Mouse (Mus musculus) gastrocnemius, postnatal 10 days (tissue): Measurements from ENCODE around the gene Dnm2. TPM values are rescaled to one million over a fixed set of nuclear protein-coding genes. Genes with fewer than 3 reads are reported as not detected.

Source experiments
- DNase-seq: peaks from one replicate; pipeline ENCODE4 v3.0.0; 2021; ENCODE audit warnings: mixed read lengths
- long read RNA-seq, 2 experiments: library from polyadenylated mRNA; stranded (forward); transcript quantifications; one replicate each; pipeline ENCODE4 v2.0.0; 2021
- total RNA-seq, 2 experiments: library from RNA; stranded (reverse); gene quantifications; 2 replicates each; pipeline ENCODE4 v1.2.3; 2021

Dnm2 gene
- total RNA-seq: 10 to 100 TPM; 52.4 to 64.5 TPM
- long read RNA-seq, experiment 1, transcript Dnm2-202 (20 exons, 3,450 nt): major isoform, 14 of 164 reads
- long read RNA-seq, experiment 1, transcript Dnm2-206 (21 exons, 2,613 nt): minor isoform, 9 of 164 reads
- long read RNA-seq, experiment 1, transcript Dnm2-212 (20 exons, 2,715 nt): minor isoform, 9 of 164 reads
- long read RNA-seq, experiment 1, partial matches to known transcripts: 14 of 164 reads
- long read RNA-seq, experiment 1, other reads (novel, unspliced or antisense): 116 of 164 reads
- long read RNA-seq, experiment 2, transcript Dnm2-212 (20 exons, 2,715 nt): minor isoform, 17 of 131 reads
- long read RNA-seq, experiment 2, transcript Dnm2-202 (20 exons, 3,450 nt): major isoform, 18 of 131 reads
- long read RNA-seq, experiment 2, partial matches to known transcripts: 8 of 131 reads
- long read RNA-seq, experiment 2, other reads (novel, unspliced or antisense): 84 of 131 reads

- DNase-seq: peak; percentile 92
Measured at GRCm38 (mm10) chr9:21424631-21425555, at the start of gene Dnm2. Gene Dnm2, plus strand, starts transcription at chr9:21424908.

- no peak for DNase-seq
Measured at GRCm38 (mm10) chr9:21379195-21379594, 45.5 kb upstream of the Dnm2 start.

- no peak for DNase-seq
Measured at GRCm38 (mm10) chr9:21380868-21381267, 43.8 kb upstream of the Dnm2 start.

GRCm38 (mm10) chr9:21383966-21384365 is 40.7 kb upstream of the Dnm2 start:
- no peak for DNase-seq

GRCm38 (mm10) chr9:21392646-21393175 is 32.0 kb upstream of the Dnm2 start:
- no peak for DNase-seq

GRCm38 (mm10) chr9:21395692-21396091 is 29.0 kb upstream of the Dnm2 start:
- no peak for DNase-seq

GRCm38 (mm10) chr9:21397170-21397569 is 27.5 kb upstream of the Dnm2 start:
- no peak for DNase-seq

- no peak for DNase-seq
Measured at GRCm38 (mm10) chr9:21401042-21401441, 23.7 kb upstream of the Dnm2 start.

GRCm38 (mm10) chr9:21402764-21403253 is 21.9 kb upstream of the Dnm2 start:
- DNase-seq: no peak

- no peak for DNase-seq
Measured at GRCm38 (mm10) chr9:21403745-21404144, 21.0 kb upstream of the Dnm2 start.

- no peak for DNase-seq
Measured at GRCm38 (mm10) chr9:21405525-21405924, 19.2 kb upstream of the Dnm2 start.

- DNase-seq: peak; percentile 17
Measured at GRCm38 (mm10) chr9:21407951-21408350, 16.8 kb upstream of the Dnm2 start.

GRCm38 (mm10) chr9:21408624-21409023 is 16.1 kb upstream of the Dnm2 start:
- no peak for DNase-seq

GRCm38 (mm10) chr9:21409592-21410317 is 15.0 kb upstream of the Dnm2 start:
- DNase-seq: peak; percentile 85

GRCm38 (mm10) chr9:21411669-21412550 is 12.8 kb upstream of the Dnm2 start, which contains the start of gene Qtrt1:
Gene Qtrt1, plus strand, starts transcription at chr9:21411837.
- peak; percentile 66 for DNase-seq

GRCm38 (mm10) chr9:21417866-21418265 is 6.8 kb upstream of the Dnm2 start:
- no peak for DNase-seq

GRCm38 (mm10) chr9:21419646-21420045 is 5.1 kb upstream of the Dnm2 start:
- no peak for DNase-seq

- DNase-seq: no peak
Measured at GRCm38 (mm10) chr9:21425556-21425945, 843 bp downstream of the Dnm2 start.

GRCm38 (mm10) chr9:21426013-21426412 is 1.3 kb downstream of the Dnm2 start:
- DNase-seq: no peak

GRCm38 (mm10) chr9:21426525-21426924 is 1.8 kb downstream of the Dnm2 start:
- DNase-seq: no peak

GRCm38 (mm10) chr9:21427773-21428172 is 3.1 kb downstream of the Dnm2 start:
- DNase-seq: peak; percentile 46
